Mouse (Mus musculus) left cerebral cortex, postnatal 36 days (tissue): ENCODE measurements around the gene Erich3. TPM values are rescaled to one million over a fixed set of nuclear protein-coding genes. Genes with fewer than 3 reads are reported as not detected.

Experiments used
- DNase-seq, 2 experiments: peaks; one replicate each; pipeline ENCODE4 v3.0.0; 2021 to 2022; ENCODE audit warnings: low spot score in 2 of 2, mixed read lengths in 1 of 2
- intact Hi-C: fragments of 180-260 bp; cut with DNase I; formaldehyde crosslinking; loops from one replicate; pipeline ENCODE4 v1.15.1; 2025
- total RNA-seq, 2 experiments: library from RNA; stranded (reverse); gene quantifications; 2 replicates each; pipeline ENCODE4 v1.2.3; 2021

The Erich3 gene
- total RNA-seq, 2 experiments from 2014 or later: 9.7 to 10.3 TPM

- no peak for DNase-seq
- intact Hi-C loops: loop anchor here (5.0 kb wide), 1 partner anchor 34 kb away; no protein-coding TSS in a partner anchor
Measured at GRCm38 (mm10) chr3:154668485-154668884, 4.8 kb downstream of the Erich3 start.

- intact Hi-C loops: no loop called here
- no peak for DNase-seq
Measured at GRCm38 (mm10) chr3:154670584-154670983, 6.9 kb downstream of the Erich3 start.

- no peak for DNase-seq
- intact Hi-C loops: no loop called here
Measured at GRCm38 (mm10) chr3:154671013-154671412, 7.4 kb downstream of the Erich3 start.

- DNase-seq: no peak
Measured at GRCm38 (mm10) chr3:154673326-154673725, 9.7 kb downstream of the Erich3 start.

GRCm38 (mm10) chr3:154682570-154682969, 18.9 kb downstream of the Erich3 start:
- intact Hi-C loops: no loop called here
- no peak for DNase-seq

More at GRCm38 (mm10) chr3:154673326-154673725, 9.7 kb downstream of the Erich3 start:
- intact Hi-C loops: no loop called here

GRCm38 (mm10) chr3:154683667-154684066, 20.0 kb downstream of the Erich3 start:
- no peak for DNase-seq
- intact Hi-C loops: no loop called here

GRCm38 (mm10) chr3:154690260-154690659, 26.6 kb downstream of the Erich3 start:
- intact Hi-C loops: no loop called here
- no peak for DNase-seq

GRCm38 (mm10) chr3:154691897-154692571, 28.4 kb downstream of the Erich3 start:
- intact Hi-C loops: no loop called here
- peak; percentile 86 to 88 for DNase-seq

GRCm38 (mm10) chr3:154692572-154692922, 28.9 kb downstream of the Erich3 start:
- no peak for DNase-seq
- intact Hi-C loops: no loop called here

- intact Hi-C loops: no loop called here
- no peak for DNase-seq
Measured at GRCm38 (mm10) chr3:154693902-154694301, 30.2 kb downstream of the Erich3 start.

GRCm38 (mm10) chr3:154696611-154697010, 33.0 kb downstream of the Erich3 start:
- DNase-seq: no peak
- intact Hi-C loops: no loop called here

- intact Hi-C loops: no loop called here
- DNase-seq: no peak
Measured at GRCm38 (mm10) chr3:154698907-154699306, 35.2 kb downstream of the Erich3 start.

GRCm38 (mm10) chr3:154700296-154700695, 36.6 kb downstream of the Erich3 start:
- DNase-seq: no peak
- intact Hi-C loops: loop anchor here (5.0 kb wide), 1 partner anchor 33 kb away; no protein-coding TSS in a partner anchor

GRCm38 (mm10) chr3:154700735-154701134, 37.1 kb downstream of the Erich3 start:
- no peak for DNase-seq
- intact Hi-C loops: loop anchor here (5.0 kb wide), 1 partner anchor 33 kb away; no protein-coding TSS in a partner anchor

- no peak for DNase-seq
- intact Hi-C loops: loop anchor here (5.0 kb wide), 1 partner anchor 37 kb away; no protein-coding TSS in a partner anchor
Measured at GRCm38 (mm10) chr3:154704755-154705154, 41.1 kb downstream of the Erich3 start.

- DNase-seq: no peak
- intact Hi-C loops: no loop called here
Measured at GRCm38 (mm10) chr3:154708150-154708549, 44.5 kb downstream of the Erich3 start.

GRCm38 (mm10) chr3:154723198-154723597, 59.5 kb downstream of the Erich3 start:
- intact Hi-C loops: no loop called here
- DNase-seq: no peak

GRCm38 (mm10) chr3:154731431-154731830, 67.8 kb downstream of the Erich3 start:
- DNase-seq: no peak
- intact Hi-C loops: no loop called here

GRCm38 (mm10) chr3:154741496-154741895, 77.8 kb downstream of the Erich3 start:
- DNase-seq: no peak
- intact Hi-C loops: no loop called here

- intact Hi-C loops: no loop called here
- DNase-seq: no peak
Measured at GRCm38 (mm10) chr3:154742927-154743326, 79.3 kb downstream of the Erich3 start.

GRCm38 (mm10) chr3:154744317-154744716, 80.7 kb downstream of the Erich3 start:
- no peak for DNase-seq
- intact Hi-C loops: no loop called here

- intact Hi-C loops: no loop called here
- DNase-seq: no peak
Measured at GRCm38 (mm10) chr3:154754505-154754904, 90.8 kb downstream of the Erich3 start.
